Mouse (Mus musculus) adrenal gland, adult 18-20 months (tissue): ENCODE data around the gene Cd247. TPM values are rescaled to one million over a fixed set of nuclear protein-coding genes. Genes with fewer than 3 reads are reported as not detected.

Experiments
- DNase-seq, 2 experiments: peaks; one replicate each; pipeline ENCODE4 v3.0.0; 2021 to 2022; ENCODE audit warnings: low spot score in 2 of 2
- total RNA-seq, 2 experiments: library from RNA; stranded (reverse); gene quantifications; 1 replicate in 1 of 2; 2 replicates in 1 of 2; pipeline ENCODE4 v1.2.3; 2021

The Cd247 gene
- total RNA-seq, 2 experiments from 2014 or later, result 0.20 to 0.74 TPM

GRCm38 (mm10) chr1:165891686-165892085 lies 103.2 kb downstream of the Cd247 start:
- no peak for DNase-seq

GRCm38 (mm10) chr1:165903596-165903995 lies 115.1 kb downstream of the Cd247 start:
- no peak for DNase-seq

GRCm38 (mm10) chr1:165908153-165908552 lies 119.7 kb downstream of the Cd247 start:
- DNase-seq, result no peak

GRCm38 (mm10) chr1:165908806-165909205 lies 120.3 kb downstream of the Cd247 start:
- no peak for DNase-seq

GRCm38 (mm10) chr1:165909471-165909870 lies 121.0 kb downstream of the Cd247 start:
- DNase-seq, result no peak

- DNase-seq, result no peak
Measured at GRCm38 (mm10) chr1:165913720-165914415, 125.4 kb downstream of the Cd247 start.

GRCm38 (mm10) chr1:165914416-165914801 lies 125.9 kb downstream of the Cd247 start:
- no peak for DNase-seq

GRCm38 (mm10) chr1:165921026-165921425 lies 132.5 kb downstream of the Cd247 start:
- no peak for DNase-seq

- DNase-seq, result no peak
Measured at GRCm38 (mm10) chr1:165922488-165922887, 134.0 kb downstream of the Cd247 start.

GRCm38 (mm10) chr1:165925207-165925606 lies 136.7 kb downstream of the Cd247 start:
- no peak for DNase-seq

Other genes with a start within 250 kb of the Cd247 start
- gene Mpzl1, start 154.1 kb upstream of the Cd247 start, total RNA-seq, result 10 to 100 TPM; 11.0 to 12.7 TPM
- 10 to 100 TPM; 13.5 to 15.2 TPM for gene Rcsd1, start 78.9 kb upstream of the Cd247 start, total RNA-seq
- 10 to 100 TPM; 68.6 to 77.2 TPM for gene Creg1, start 24.9 kb upstream of the Cd247 start, total RNA-seq
- gene Pou2f1, start 214.0 kb downstream of the Cd247 start, total RNA-seq, result 1 to 10 TPM; 8.2 to 8.4 TPM